Mouse (Mus musculus): Measurements from ENCODE around the gene Klc4. TPM values are rescaled to one million over a fixed set of nuclear protein-coding genes. Genes with fewer than 3 reads are reported as not detected.

Gene Klc4
- polyA plus RNA-seq, 1 experiment from 2014 or later, result 32.3 TPM

GRCm38 (mm10) chr17:46629685-46630441 lies 16.0 kb downstream of the Klc4 start:
- H3K27ac ChIP-seq (replicated peaks), result peak overlapping the region; percentile 91
- peak overlapping the region; percentile 97 for H3K4me3 ChIP-seq (replicated peaks)
- H3K4me1 ChIP-seq, result peaks cover 41% of the 10 kb centered on the region
- WGBS, result 8% methylated on average over 11 of the region's 12 CpGs
- H3K4me2 ChIP-seq, result peak overlapping the region; percentile 84
- no peaks in the 10 kb centered on the region for H3K9me3 ChIP-seq (replicated peaks)
- H3K9ac ChIP-seq (replicated peaks), result peak overlapping the region; percentile 97
- no peaks in the 10 kb centered on the region for H3K27me3 ChIP-seq (replicated peaks)
- ATAC-seq (ENCODE audit: low FRiP score), result peak; percentile 33
- peaks cover 30% of the 10 kb centered on the region for H3K36me3 ChIP-seq

GRCm38 (mm10) chr17:46628791-46629684 lies 16.8 kb downstream of the Klc4 start, which contains the start of gene Ptk7:
Ptk7 (minus strand) TSS chr17:46629504.
- H3K9me3 ChIP-seq (replicated peaks), result no peaks in the 10 kb centered on the region
- peak; percentile 85 for ATAC-seq (ENCODE audit: low FRiP score)
- H3K9ac ChIP-seq (replicated peaks), result peak within 1 kb of the TSS; percentile 97
- H3K4me1 ChIP-seq, result peaks cover 49% of the 10 kb centered on the region
- peak within 1 kb of the TSS; percentile 84 for H3K4me2 ChIP-seq
- H3K4me3 ChIP-seq (replicated peaks), result peak within 1 kb of the TSS; percentile 97
- H3K27ac ChIP-seq (replicated peaks), result peak within 1 kb of the TSS; percentile 91
- H3K36me3 ChIP-seq, result peaks cover 28% of the 10 kb centered on the region
- WGBS, result under 1% methylated on average over 83 of the region's 90 CpGs
- H3K27me3 ChIP-seq (replicated peaks), result no peaks in the 10 kb centered on the region

- Histone ChIP-seq H3K9me3 (replicated peaks) (no peaks in the 10 kb centered on the region), H3K4me2 (peak overlapping the region; percentile 84), H3K27ac (replicated peaks) (peak overlapping the region; percentile 91), H3K4me3 (replicated peaks) (peak overlapping the region; percentile 97), H3K4me1 (peaks cover 55% of the 10 kb centered on the region), H3K27me3 (replicated peaks) (no peaks in the 10 kb centered on the region), H3K9ac (replicated peaks) (peak overlapping the region; percentile 97), H3K36me3 (peaks cover 25% of the 10 kb centered on the region)
- 1% methylated on average over 13 of the region's 13 CpGs for WGBS
- ATAC-seq (ENCODE audit: low FRiP score), result peak; percentile 21; the same call in 1 of the 2 replicates
Observed at GRCm38 (mm10) chr17:46628471-46628790, 17.4 kb downstream of the Klc4 start.

GRCm38 (mm10) chr17:46627409-46627808 lies 18.4 kb downstream of the Klc4 start:
- ATAC-seq (ENCODE audit: low FRiP score), result no peak
- Histone ChIP-seq H3K9me3 (replicated peaks) (no peaks in the 10 kb centered on the region), H3K4me2 (peak overlapping the region; percentile 84), H3K9ac (replicated peaks) (peak overlapping the region; percentile 97; the same call in 1 of the 2 replicates), H3K4me3 (replicated peaks) (peak overlapping the region; percentile 97), H3K27me3 (replicated peaks) (no peaks in the 10 kb centered on the region), H3K27ac (replicated peaks) (no peak overlapping the region), H3K4me1 (peaks cover 63% of the 10 kb centered on the region), H3K36me3 (peaks cover 15% of the 10 kb centered on the region)
- WGBS, result 23% methylated on average over 6 of the region's 6 CpGs

GRCm38 (mm10) chr17:46624598-46624997 lies 21.2 kb downstream of the Klc4 start:
- H3K27ac ChIP-seq (replicated peaks), result 0 out of 2 replicates have a peak overlapping the region, but pooled peaks have one; percentile 48
- no peak for ATAC-seq (ENCODE audit: low FRiP score)
- no peaks in the 10 kb centered on the region for H3K36me3 ChIP-seq
- H3K27me3 ChIP-seq (replicated peaks), result no peaks in the 10 kb centered on the region
- H3K4me1 ChIP-seq, result peaks cover 82% of the 10 kb centered on the region
- no peak overlapping the region for H3K4me3 ChIP-seq (replicated peaks)
- peak overlapping the region; percentile 32 for H3K4me2 ChIP-seq
- WGBS, result 56% methylated on average over 12 of the region's 12 CpGs
- no peaks in the 10 kb centered on the region for H3K9me3 ChIP-seq (replicated peaks)
- no peak overlapping the region for H3K9ac ChIP-seq (replicated peaks)

- Histone ChIP-seq H3K9me3 (replicated peaks) (no peaks in the 10 kb centered on the region), H3K27ac (replicated peaks) (peak overlapping the region; percentile 48; the same call in 1 of the 2 replicates), H3K4me2 (peak overlapping the region; percentile 32), H3K27me3 (replicated peaks) (no peaks in the 10 kb centered on the region), H3K36me3 (no peaks in the 10 kb centered on the region), H3K4me1 (peaks cover 86% of the 10 kb centered on the region), H3K9ac (replicated peaks) (no peak overlapping the region), H3K4me3 (replicated peaks) (no peak overlapping the region)
- 14% methylated on average over 10 of the region's 10 CpGs for WGBS
- ATAC-seq (ENCODE audit: low FRiP score), result no peak
Observed at GRCm38 (mm10) chr17:46623819-46624557, 21.8 kb downstream of the Klc4 start.

GRCm38 (mm10) chr17:46622269-46622668 lies 23.6 kb downstream of the Klc4 start:
- Histone ChIP-seq H3K9me3 (replicated peaks) (no peaks in the 10 kb centered on the region), H3K4me1 (peaks cover 94% of the 10 kb centered on the region), H3K4me2 (no peak overlapping the region), H3K27me3 (replicated peaks) (no peaks in the 10 kb centered on the region), H3K9ac (replicated peaks) (no peak overlapping the region), H3K4me3 (replicated peaks) (no peak overlapping the region), H3K27ac (replicated peaks) (no peak overlapping the region), H3K36me3 (no peaks in the 10 kb centered on the region)
- 65% methylated on average over 11 of the region's 11 CpGs for WGBS
- ATAC-seq (ENCODE audit: low FRiP score), result no peak

GRCm38 (mm10) chr17:46621324-46621723 lies 24.5 kb downstream of the Klc4 start:
- WGBS, result 38% methylated on average over 15 of the region's 15 CpGs
- no peaks in the 10 kb centered on the region for H3K27me3 ChIP-seq (replicated peaks)
- H3K9me3 ChIP-seq (replicated peaks), result no peaks in the 10 kb centered on the region
- H3K4me3 ChIP-seq (replicated peaks), result no peak overlapping the region
- no peak for ATAC-seq (ENCODE audit: low FRiP score)
- H3K36me3 ChIP-seq, result no peaks in the 10 kb centered on the region
- H3K4me2 ChIP-seq, result peak overlapping the region; percentile 32
- 0 out of 2 replicates have a peak overlapping the region, but pooled peaks have one; percentile 21 for H3K9ac ChIP-seq (replicated peaks)
- peak overlapping the region; percentile 76 for H3K27ac ChIP-seq (replicated peaks)
- peaks cover 91% of the 10 kb centered on the region for H3K4me1 ChIP-seq

GRCm38 (mm10) chr17:46619683-46620357 lies 26.0 kb downstream of the Klc4 start:
- Histone ChIP-seq H3K4me2 (peak overlapping the region; percentile 44), H3K36me3 (no peaks in the 10 kb centered on the region), H3K27me3 (replicated peaks) (no peaks in the 10 kb centered on the region), H3K27ac (replicated peaks) (peak overlapping the region; percentile 82), H3K9ac (replicated peaks) (0 out of 2 replicates have a peak overlapping the region, but pooled peaks have one; percentile 17), H3K9me3 (replicated peaks) (no peaks in the 10 kb centered on the region), H3K4me1 (peaks cover 82% of the 10 kb centered on the region), H3K4me3 (replicated peaks) (no peak overlapping the region; the same call in 1 of the 2 replicates)
- ATAC-seq (ENCODE audit: low FRiP score), result no peak
- 20% methylated on average over 16 of the region's 16 CpGs for WGBS

GRCm38 (mm10) chr17:46618769-46619682 lies 26.8 kb downstream of the Klc4 start:
- no peak overlapping the region; the same call in none of the 2 replicates for H3K9ac ChIP-seq (replicated peaks)
- peaks cover 77% of the 10 kb centered on the region for H3K4me1 ChIP-seq
- no peak; the same call in 1 of the 2 replicates for ATAC-seq (ENCODE audit: low FRiP score)
- peak overlapping the region; percentile 82 for H3K27ac ChIP-seq (replicated peaks)
- peak overlapping the region; percentile 44 for H3K4me2 ChIP-seq
- H3K36me3 ChIP-seq, result no peaks in the 10 kb centered on the region
- H3K4me3 ChIP-seq (replicated peaks), result peak overlapping the region; percentile 2; the same call in 1 of the 2 replicates
- H3K27me3 ChIP-seq (replicated peaks), result no peaks in the 10 kb centered on the region
- H3K9me3 ChIP-seq (replicated peaks), result no peaks in the 10 kb centered on the region
- WGBS, result 10% methylated on average over 27 of the region's 27 CpGs

Measured in neural tube, embryonic 15.5 days (tissue).